Mouse (Mus musculus) ES-Bruce4 (cell line): ENCODE results near the gene Gm20662.

Experiments used
- CTCF ChIP-seq: IDR thresholded peaks from one replicate; pipeline ENCODE4 v1.8.1; 2011; ENCODE audit warnings: low read depth, low read length
- EP300 ChIP-seq: IDR thresholded peaks from 2 replicates; pipeline ENCODE4 v1.6.1; 2011; ENCODE audit warnings: low read depth, low read length; ENCODE audit not compliant: insufficient read depth
- POLR2A ChIP-seq: IDR thresholded peaks from one replicate; pipeline ENCODE4 v1.8.1; 2011; ENCODE audit warnings: low read length; ENCODE audit not compliant: insufficient read depth

GRCm38 (mm10) chr9:107995513-107995912 is 636 bp upstream of the Gm20662 start:
- TF ChIP-seq CTCF: no peak
- no peak for TF ChIP-seq POLR2A
- no peak for TF ChIP-seq EP300
